ENCODE assay signal across 14 mouse cellular contexts in the genomic region with DNA sequence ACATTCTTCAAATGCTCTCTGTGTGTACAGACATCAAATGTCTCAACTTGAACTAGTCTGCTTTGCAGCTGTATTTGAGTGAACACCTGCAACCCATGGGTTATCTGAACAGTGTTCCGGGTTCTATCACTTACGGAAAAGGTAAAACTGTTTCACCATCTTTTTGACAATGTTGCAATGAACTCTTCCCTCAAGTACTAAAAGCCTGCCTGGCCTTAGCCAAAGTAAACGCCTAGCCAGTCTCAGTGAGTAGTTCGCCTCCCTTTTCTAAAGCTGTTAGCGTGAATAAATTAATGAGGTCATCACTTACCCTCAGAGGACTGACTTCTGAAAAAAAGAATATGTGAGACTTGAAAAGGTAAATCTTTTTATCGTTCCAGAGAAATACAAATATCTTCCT. TPM values are rescaled to one million over a fixed set of nuclear protein-coding genes. Genes with fewer than 3 reads are reported as not detected.
DNase-seq lines count a peak whose midpoint lies in the region.
"Had no signal": no experiment of that assay in that cellular context is flagged by ENCODE, and none has a peak within 500 bp of the region (broad histone marks: within the 10 kb centered on the region; RNA-seq: fewer than 3 reads in every experiment).

No protein-coding gene starts in this region.

- peak; percentile 14 for DNase-seq in lung, postnatal 36 days
- no peak for DNase-seq in lung, adult 18-20 months
- DNase-seq in thymus, postnatal 0 days (ENCODE audit: low spot score): peak; percentile 77
- no peak for DNase-seq in thymus, postnatal 4 days
- peak; percentile 47 for DNase-seq in thymus, postnatal 14 days
- DNase-seq in kidney, adult 11 months: no peak
- DNase-seq: adrenal gland, adult 2 months; adrenal gland, postnatal 25 days; cerebellum, adult 2 months; cerebellum, postnatal 10 days; forebrain, postnatal 0 days; gastrocnemius, postnatal 14 days; heart, adult 2 months; heart, postnatal 36 days had no signal

RNA-seq across cellular contexts. Expression of a gene that starts 18.0 kb away (rescaled TPM):
- polyA plus RNA-seq in thymus, postnatal 0 days (2015; fragmentation: Nextera tagmentation; extraction: Ambion mirVana): 20.3 and 24.6 TPM in 2 replicates

Comparison
In these comparisons a context has a peak if more than half of its experiments do, and no peak if none do; other contexts are left out.
1. DNase-seq: peak in lung, postnatal 36 days (single experiment), thymus, postnatal 0 days (single experiment) and thymus, postnatal 14 days (single experiment); none in lung, adult 18-20 months (0 of 2), thymus, postnatal 4 days (single experiment) and kidney, adult 11 months (single experiment).